Mouse (Mus musculus) lung, postnatal 0 days (tissue): Measurements from ENCODE around the gene Nedd9. TPM values are rescaled to one million over a fixed set of nuclear protein-coding genes. Genes with fewer than 3 reads are reported as not detected.

ENCODE experiments used
- ATAC-seq: fragments of 200-750 bp; cut with Nextera tagmentation; 2 replicates; pipeline ENCODE4 v1.8.0; 2017; ENCODE audit warnings: moderate library complexity
- DNase-seq: peaks from one replicate; pipeline ENCODE4 v3.0.0-alpha.2; 2016; ENCODE audit warnings: low spot score
- H3K27ac ChIP-seq: fragments of 300-500 bp; sonication (generic); 2 replicates; pipeline ENCODE4 v1.5.1; 2014; ENCODE audit warnings: antibody characterized with exemption, mild to moderate bottlenecking, low read length, mixed read lengths
- H3K27me3 ChIP-seq: fragments of 300-500 bp; sonication (generic); replicated peaks from 2 replicates; pipeline ENCODE4 v1.6.1; 2014; ENCODE audit warnings: low read length, mixed read lengths; ENCODE audit not compliant: insufficient read depth
- H3K36me3 ChIP-seq: fragments of 300-500 bp; sonication (generic); 2 replicates; pipeline ENCODE4 v1.6.1; 2014; ENCODE audit warnings: low read length, mixed read lengths; ENCODE audit not compliant: insufficient read depth
- H3K4me1 ChIP-seq: fragments of 300-500 bp; sonication (generic); 2 replicates; pipeline ENCODE4 v1.6.1; 2014; ENCODE audit warnings: antibody characterized with exemption, low read depth, low read length, mixed read lengths; ENCODE audit not compliant: insufficient read depth
- H3K4me2 ChIP-seq: fragments of 300-500 bp; sonication (generic); replicated peaks from 2 replicates; pipeline ENCODE4 v1.6.1; 2014; ENCODE audit warnings: low read depth, mild to moderate bottlenecking, low read length, moderate library complexity, mixed read lengths
- H3K4me3 ChIP-seq: fragments of 300-500 bp; sonication (generic); 2 replicates; pipeline ENCODE4 v1.5.1; 2014; ENCODE audit warnings: low read depth, low read length
- H3K9ac ChIP-seq: fragments of 300-500 bp; sonication (generic); replicated peaks from 2 replicates; pipeline ENCODE4 v1.6.1; 2014; ENCODE audit warnings: low read depth, mild to moderate bottlenecking
- H3K9me3 ChIP-seq: fragments of 300-500 bp; sonication (generic); 2 replicates; pipeline ENCODE4 v1.6.1; 2016; ENCODE audit warnings: low read length, mixed read lengths
- CTCF ChIP-seq: IDR thresholded peaks from 2 replicates; pipeline ENCODE4 v1.5.1; 2016; ENCODE audit warnings: antibody characterized with exemption, mild to moderate bottlenecking
- EP300 ChIP-seq: IDR thresholded peaks from 2 replicates; pipeline ENCODE4 v1.6.1; 2016; ENCODE audit warnings: antibody characterized with exemption, mild to moderate bottlenecking, control low read depth
- WGBS: fragments of 180-500 bp; shearing (Covaris S2); extraction: QIAGEN DNeasy Blood & Tissue Kit; methylation state at CpG from one replicate; pipeline ENCODE4 v1.1.7; 2014; 5-methylcytosine and 5-hydroxymethylcytosine counted together
- polyA plus RNA-seq: library from polyadenylated mRNA; unstranded; fragments of >200 nt; fragmentation: Nextera tagmentation; extraction: Ambion mirVana; gene quantifications from 2 replicates; pipeline ENCODE4 v1.2.1, GENCODE M21; 2015

The Nedd9 gene
- polyA plus RNA-seq, 1 experiment from 2014 or later = 79.1 TPM

GRCm38 (mm10) chr13:41339195-41339594 lies 148.0 kb downstream of the Nedd9 start:
- no peaks in the 10 kb centered on the region for H3K9me3 ChIP-seq
- DNase-seq (peak; percentile 55), ATAC-seq (no peak)
- H3K36me3 ChIP-seq = peaks cover 17% of the 10 kb centered on the region
- WGBS = 53% methylated on average over 5 of the region's 5 CpGs
- H3K27me3 ChIP-seq = no peaks in the 10 kb centered on the region
- H3K4me2 ChIP-seq = no peak overlapping the region
- peak overlapping the region; percentile 70 for H3K27ac ChIP-seq
- TF ChIP-seq EP300 (no peak), CTCF (no peak)
- H3K4me3 ChIP-seq = no peak overlapping the region
- H3K9ac ChIP-seq = no peak overlapping the region
- peaks cover 53% of the 10 kb centered on the region; the same call in 1 of the 2 replicates for H3K4me1 ChIP-seq

GRCm38 (mm10) chr13:41337407-41337806 lies 149.8 kb downstream of the Nedd9 start:
- TF ChIP-seq EP300 (no peak), CTCF (no peak)
- H3K4me1 ChIP-seq = peaks cover 62% of the 10 kb centered on the region; the same call in 1 of the 2 replicates
- no peak for DNase-seq

GRCm38 (mm10) chr13:41336260-41336659 lies 150.9 kb downstream of the Nedd9 start:
- no peak overlapping the region for H3K4me3 ChIP-seq
- H3K4me2 ChIP-seq = no peak overlapping the region
- TF ChIP-seq CTCF = no peak
- peak; percentile 69 for TF ChIP-seq EP300
- peak overlapping the region; percentile 82 for H3K27ac ChIP-seq
- H3K9me3 ChIP-seq = no peaks in the 10 kb centered on the region
- no peaks in the 10 kb centered on the region for H3K27me3 ChIP-seq
- WGBS = 17% methylated on average over 6 of the region's 6 CpGs
- peak; percentile 70 for ATAC-seq
- peaks cover 53% of the 10 kb centered on the region; the same call in 1 of the 2 replicates for H3K4me1 ChIP-seq
- DNase-seq = peak; percentile 87
- no peak overlapping the region for H3K9ac ChIP-seq
- H3K36me3 ChIP-seq = peaks cover 26% of the 10 kb centered on the region

More at GRCm38 (mm10) chr13:41337407-41337806, 149.8 kb downstream of the Nedd9 start:
- Histone ChIP-seq H3K4me3 (no peak overlapping the region), H3K9me3 (no peaks in the 10 kb centered on the region), H3K27me3 (no peaks in the 10 kb centered on the region), H3K36me3 (peaks cover 26% of the 10 kb centered on the region), H3K9ac (no peak overlapping the region), H3K27ac (no peak overlapping the region), H3K4me2 (no peak overlapping the region)
- no peak for ATAC-seq
- WGBS = 84% methylated on average over 2 of the region's 2 CpGs

GRCm38 (mm10) chr13:41335767-41336166 lies 151.4 kb downstream of the Nedd9 start:
- Histone ChIP-seq H3K36me3 (peaks cover 26% of the 10 kb centered on the region), H3K27ac (peak overlapping the region; percentile 82), H3K9me3 (no peaks in the 10 kb centered on the region), H3K4me3 (no peak overlapping the region), H3K4me1 (peaks cover 53% of the 10 kb centered on the region; the same call in 1 of the 2 replicates), H3K4me2 (no peak overlapping the region), H3K27me3 (no peaks in the 10 kb centered on the region), H3K9ac (no peak overlapping the region)
- TF ChIP-seq EP300 (no peak), CTCF (no peak)
- 0 out of 2 replicates have a peak, but pooled peaks have one; percentile 14 for ATAC-seq
- WGBS = 68% methylated on average over 5 of the region's 5 CpGs
- no peak for DNase-seq

- no peak overlapping the region for H3K4me2 ChIP-seq
- peak overlapping the region; percentile 47; the same call in 1 of the 2 replicates for H3K27ac ChIP-seq
- 0 out of 2 replicates have a peak, but pooled peaks have one; percentile 9 for ATAC-seq
- 27% methylated on average over 5 of the region's 5 CpGs for WGBS
- peaks cover 37% of the 10 kb centered on the region for H3K36me3 ChIP-seq
- H3K27me3 ChIP-seq = no peaks in the 10 kb centered on the region
- H3K4me1 ChIP-seq = peaks cover 49% of the 10 kb centered on the region; the same call in 1 of the 2 replicates
- H3K4me3 ChIP-seq = no peak overlapping the region
- TF ChIP-seq EP300 = no peak
- TF ChIP-seq CTCF = no peak
- DNase-seq = peak; percentile 56
- H3K9me3 ChIP-seq = no peaks in the 10 kb centered on the region
- no peak overlapping the region for H3K9ac ChIP-seq
These were observed 152.5 kb downstream of the Nedd9 start for GRCm38 (mm10) chr13:41334641-41335000.

- ATAC-seq (no peak), DNase-seq (no peak)
- H3K27ac ChIP-seq = peak overlapping the region; percentile 47; the same call in 1 of the 2 replicates
- WGBS = 42% methylated on average over 14 of the region's 14 CpGs
- H3K9me3 ChIP-seq = no peaks in the 10 kb centered on the region
- TF ChIP-seq EP300 (no peak), CTCF (no peak)
- peaks cover 38% of the 10 kb centered on the region for H3K36me3 ChIP-seq
- no peak overlapping the region for H3K9ac ChIP-seq
- peaks cover 48% of the 10 kb centered on the region; the same call in 1 of the 2 replicates for H3K4me1 ChIP-seq
- H3K4me2 ChIP-seq = no peak overlapping the region
- no peaks in the 10 kb centered on the region for H3K27me3 ChIP-seq
- no peak overlapping the region for H3K4me3 ChIP-seq
These were observed 153.1 kb downstream of the Nedd9 start for GRCm38 (mm10) chr13:41333889-41334640.
